Mouse (Mus musculus) lung, adult 2 months (tissue): ENCODE measurements at regions not wholly inside any gene's neighbourhood (a gene's known extent, or its start where the extent isn't known, plus 50 kb on each side); places are given as distances from the start of the nearest gene placed in this dataset.

Source experiments
- CTCF ChIP-seq: fragments of 200-500 bp; IDR thresholded peaks from 2 replicates; pipeline ENCODE4 v1.5.1; 2011; ENCODE audit warnings: mild to moderate bottlenecking, low read length, control low read depth; ENCODE audit not compliant: insufficient read depth
- POLR2A ChIP-seq: fragments of 200-500 bp; IDR thresholded peaks from 2 replicates; pipeline ENCODE4 v1.6.1; 2011; ENCODE audit warnings: low read depth, mild to moderate bottlenecking, control low read depth, low read length, borderline replicate concordance; ENCODE audit errors: extremely low read depth

DNA sequence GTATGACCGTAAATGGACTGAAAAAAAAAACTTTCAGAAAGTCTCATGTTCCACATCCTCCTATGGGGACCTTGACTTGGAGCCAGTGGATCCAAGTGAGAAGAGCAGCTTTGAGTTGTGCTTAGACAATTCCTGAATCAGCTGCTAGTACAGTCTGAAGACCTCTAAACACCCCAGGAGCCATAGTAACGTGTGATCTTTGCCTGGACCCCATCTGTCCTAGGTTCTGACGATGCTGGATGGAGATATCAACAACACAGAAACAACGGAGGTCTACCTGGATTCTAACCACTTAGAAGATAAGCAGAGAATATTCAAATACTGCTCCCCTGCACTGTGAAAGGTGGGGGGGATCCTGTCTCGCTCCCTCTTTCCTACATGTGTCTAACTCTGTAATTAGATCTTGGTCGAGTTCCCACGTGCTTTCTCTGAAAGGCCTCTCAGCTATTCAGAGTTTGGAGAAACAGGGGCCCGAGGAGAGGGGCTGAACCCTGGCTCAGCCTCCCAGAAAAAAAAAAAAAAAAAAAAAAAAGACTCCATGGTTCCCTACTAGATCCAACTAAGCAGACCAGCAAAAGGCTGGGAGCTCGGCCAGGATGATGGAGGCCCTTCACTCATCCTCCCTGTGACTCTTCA is 101.1 kb downstream of the Mis18a start:
- TF ChIP-seq POLR2A (no peak), CTCF (no peak)
